Mouse (Mus musculus): Measurements from ENCODE around the gene Tjp3.

Gene Tjp3

DNA sequence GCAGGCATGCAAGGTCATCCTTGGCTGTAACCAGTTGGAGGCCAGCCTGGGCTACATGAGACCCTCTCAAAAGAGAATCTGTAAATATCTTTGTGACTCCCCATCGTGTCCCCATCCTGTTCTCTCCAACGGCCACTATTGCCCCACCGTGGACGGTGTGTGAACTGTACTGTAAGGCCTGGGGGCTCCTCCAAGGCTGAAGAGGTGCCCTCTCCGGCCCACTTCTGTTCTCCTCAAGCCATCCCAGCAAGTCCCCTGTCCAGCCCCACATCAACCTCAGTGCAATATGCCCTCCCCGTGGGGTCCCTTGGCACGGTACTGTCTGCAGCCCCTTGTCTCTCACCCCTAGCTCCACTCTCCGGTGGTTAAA lies 27.9 kb upstream of the Tjp3 start:
- no peak for DNase-seq (ENCODE audit: low spot score)

DNA sequence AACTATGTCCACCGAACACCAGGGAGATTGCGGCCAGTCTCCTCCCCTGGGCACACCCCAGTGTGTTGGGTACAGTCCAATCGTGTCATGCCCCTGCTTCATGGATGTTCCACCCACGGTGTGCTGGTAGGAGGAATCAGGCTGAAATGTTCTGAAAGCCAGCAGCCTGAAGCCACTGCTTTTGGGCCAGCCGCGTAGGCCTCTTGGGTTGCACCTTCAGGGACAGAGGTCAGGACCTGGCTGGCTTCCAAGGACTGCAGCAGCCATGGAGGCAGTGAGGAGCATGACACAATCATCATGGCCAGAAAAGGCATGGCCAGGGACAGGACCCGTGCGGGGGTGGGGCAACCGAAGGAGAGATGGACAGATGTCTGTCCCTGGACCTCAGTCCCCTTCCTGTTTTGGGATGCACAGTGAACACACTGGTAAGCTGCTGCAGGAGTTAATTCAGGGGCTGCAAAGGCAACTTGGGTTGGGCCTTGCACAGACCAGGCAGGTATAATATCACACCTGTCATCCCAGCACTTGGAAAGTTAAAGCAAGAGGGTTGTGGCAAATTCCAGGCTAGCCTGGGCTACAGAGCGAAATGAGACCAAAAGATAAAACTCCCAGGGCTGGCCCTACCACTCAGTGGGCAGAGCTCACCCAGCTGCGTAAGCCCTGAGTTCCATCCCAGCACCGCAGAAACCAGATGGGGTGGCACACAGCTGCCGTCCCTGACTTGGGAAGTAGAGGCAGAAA lies 27.4 kb upstream of the Tjp3 start:
- DNase-seq (ENCODE audit: low spot score) = no peak

DNA sequence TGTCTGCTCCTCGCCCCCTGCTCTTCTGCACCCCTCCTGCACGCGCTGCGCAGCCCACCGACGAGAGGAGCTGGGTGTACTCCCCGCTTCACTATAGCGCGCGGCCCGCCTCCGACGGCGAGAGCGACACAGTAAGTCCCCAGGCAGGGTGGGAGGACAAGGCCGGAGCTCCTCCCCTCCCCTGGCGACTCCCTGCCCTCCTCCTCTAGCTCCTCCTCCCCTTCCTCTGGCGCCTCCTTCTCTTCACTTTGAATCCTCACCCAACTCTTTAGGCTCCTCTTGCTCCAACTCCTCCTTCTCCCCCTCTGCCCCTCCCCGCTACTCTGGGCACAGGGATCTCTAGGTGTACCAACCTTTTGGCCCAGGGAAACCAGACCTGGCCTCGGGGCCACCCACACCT lies 25.9 kb upstream of the Tjp3 start:
- no peak for DNase-seq (ENCODE audit: low spot score)

DNA sequence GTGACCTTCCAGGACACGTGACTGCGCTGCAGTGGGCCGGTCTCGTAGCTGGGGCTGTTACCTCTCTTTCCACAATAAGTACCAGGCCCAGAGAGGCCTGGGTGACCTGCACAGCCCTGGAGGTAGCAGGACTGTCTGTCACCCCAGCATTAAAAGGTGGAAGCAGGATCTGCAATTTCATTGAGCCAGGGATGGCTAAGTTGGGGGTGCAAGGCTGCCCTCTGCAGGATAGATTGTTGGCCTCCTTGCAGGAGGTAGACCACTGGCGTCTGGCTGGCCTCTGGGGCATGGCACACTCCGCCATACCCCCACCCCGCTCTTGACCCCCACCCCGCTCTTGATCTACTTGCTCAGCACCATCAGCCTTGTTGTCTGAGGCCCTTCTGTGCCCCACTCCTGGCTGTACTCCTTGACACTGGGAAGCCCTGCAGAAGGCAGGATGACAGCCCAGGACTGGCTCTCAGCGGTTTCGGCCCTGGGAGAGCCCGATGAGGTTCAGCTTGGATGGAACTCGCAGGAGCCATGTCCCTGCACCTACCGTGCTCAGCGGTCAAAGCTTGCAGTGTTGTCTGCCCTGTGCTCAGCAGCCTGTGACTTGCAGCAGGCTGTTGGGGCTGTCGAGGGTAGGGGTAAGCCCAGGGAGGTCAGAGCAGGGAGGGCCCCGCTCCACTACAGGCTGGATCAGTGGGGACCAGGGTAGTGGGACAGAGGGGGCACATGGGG lies 25.1 kb upstream of the Tjp3 start:
- DNase-seq (ENCODE audit: low spot score) = no peak

DNA sequence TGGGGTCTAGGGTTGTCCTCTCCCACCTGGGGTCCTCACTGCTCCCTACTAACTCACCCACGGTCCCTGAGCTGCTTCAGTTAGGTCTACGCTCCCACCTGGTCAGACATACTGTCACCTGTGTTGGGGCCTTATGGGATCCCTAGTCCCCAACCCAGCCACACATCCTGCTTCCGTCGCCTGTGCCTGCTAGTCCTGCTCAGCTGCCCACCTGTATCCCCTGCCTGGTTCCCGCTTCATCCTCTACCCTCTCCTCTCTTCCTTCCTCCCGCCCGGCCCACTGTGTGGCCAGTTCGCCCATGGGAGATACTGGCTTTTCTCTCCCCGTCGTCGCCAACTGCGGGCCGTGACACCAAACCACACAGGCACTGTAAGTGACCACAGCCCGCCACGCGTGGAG lies 24.2 kb upstream of the Tjp3 start:
- DNase-seq (ENCODE audit: low spot score) = no peak

DNA sequence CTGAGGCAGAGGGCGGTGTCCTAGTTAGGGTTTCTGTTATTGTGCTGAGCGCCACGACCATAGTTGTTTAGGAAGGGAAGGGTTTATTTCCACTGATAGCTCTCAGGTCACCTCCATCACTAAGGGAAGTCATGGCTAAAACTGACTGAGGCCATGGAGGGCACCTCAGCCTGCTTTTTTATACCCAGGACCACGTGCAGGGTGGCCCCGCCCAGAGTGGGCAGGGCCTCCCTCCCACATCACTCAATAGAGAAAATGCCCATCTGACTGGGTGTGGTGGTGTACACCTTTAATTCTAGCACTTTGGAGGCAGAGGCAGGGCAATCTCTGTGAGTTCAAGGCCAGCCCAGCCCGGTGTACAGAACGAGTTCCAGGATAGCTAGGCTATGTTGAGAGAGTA lies 22.8 kb upstream of the Tjp3 start:
- DNase-seq (ENCODE audit: low spot score) = no peak

DNA sequence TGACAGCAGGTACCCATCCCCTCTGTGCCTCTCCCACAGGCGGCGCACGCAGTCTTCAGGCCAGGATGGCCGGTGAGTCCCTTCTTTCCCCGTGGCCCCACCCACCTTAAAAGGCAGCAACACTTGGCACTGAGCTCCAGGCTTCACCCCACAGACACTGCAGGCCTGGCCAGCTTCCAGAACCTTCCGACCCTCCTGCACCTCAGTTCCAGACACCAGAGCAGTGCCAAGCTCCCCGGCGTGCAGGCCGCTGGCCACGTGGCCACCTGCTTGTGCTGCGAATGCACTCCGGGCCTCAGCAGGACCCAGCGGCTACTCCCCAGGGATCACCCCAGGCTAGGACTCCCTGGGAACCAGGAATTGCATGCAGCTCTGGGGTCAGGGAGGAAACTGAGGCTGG lies 22.2 kb upstream of the Tjp3 start:
- DNase-seq (ENCODE audit: low spot score) = no peak

DNA sequence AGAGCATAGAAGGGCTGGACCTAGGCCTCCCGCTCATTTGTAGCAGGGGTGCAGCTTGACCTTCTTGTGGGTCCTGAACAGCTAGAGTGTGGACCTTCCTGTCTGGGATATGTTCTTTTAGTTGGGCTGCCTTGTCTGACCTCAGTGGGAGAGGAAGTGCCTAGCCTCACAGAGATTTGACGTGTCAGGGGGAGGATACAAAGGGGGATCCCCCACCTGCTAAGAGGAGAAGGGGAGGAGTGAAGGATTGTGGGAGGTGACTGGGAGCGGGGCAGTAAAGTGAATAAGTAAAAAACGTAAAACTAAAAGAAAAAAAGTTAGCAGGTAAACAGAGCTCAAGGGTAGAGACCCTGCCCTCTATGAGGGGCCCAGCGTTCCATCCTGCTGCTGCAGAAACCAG lies 18.2 kb upstream of the Tjp3 start:
- DNase-seq (ENCODE audit: low spot score) = no peak

DNA sequence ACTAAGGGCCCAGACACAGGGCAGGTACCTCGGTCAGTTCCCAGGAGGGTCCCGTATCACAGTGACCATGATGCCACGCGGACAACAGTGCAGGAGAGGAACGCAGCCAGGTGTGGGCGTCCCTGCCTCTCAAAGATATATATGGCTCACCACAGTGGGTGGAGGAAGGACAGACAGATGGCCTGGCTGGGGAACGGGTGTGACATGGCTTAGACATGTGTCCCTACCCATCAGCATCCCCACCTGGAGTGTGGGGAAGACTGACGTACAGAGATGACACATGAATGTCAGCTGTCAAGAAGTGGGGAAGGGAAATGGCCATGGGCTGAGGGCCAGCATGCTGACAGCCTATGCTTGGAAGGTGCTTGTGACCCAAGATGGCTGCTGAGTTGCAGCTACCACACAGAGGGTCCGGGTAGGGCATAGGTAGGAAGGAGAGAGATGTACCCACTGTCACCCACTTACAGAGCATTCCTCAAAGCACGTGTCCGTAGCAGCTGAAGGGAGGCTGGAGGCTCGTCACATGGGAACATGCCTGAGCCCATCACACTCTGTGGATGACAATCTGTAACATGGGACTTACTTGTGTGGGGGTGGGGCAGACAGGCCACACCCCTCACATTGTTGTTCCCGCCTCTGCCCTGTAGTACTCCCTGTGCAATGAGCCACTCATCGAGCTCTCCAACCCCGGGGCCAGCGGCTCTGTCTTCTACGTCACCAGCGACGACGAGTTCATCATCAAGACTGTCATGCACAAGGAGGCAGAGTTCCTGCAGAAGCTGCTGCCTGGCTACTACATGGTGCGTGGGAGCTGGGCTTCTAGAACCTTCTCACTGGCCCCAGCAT lies 15.7 kb upstream of the Tjp3 start:
- no peak for DNase-seq (ENCODE audit: low spot score)

DNA sequence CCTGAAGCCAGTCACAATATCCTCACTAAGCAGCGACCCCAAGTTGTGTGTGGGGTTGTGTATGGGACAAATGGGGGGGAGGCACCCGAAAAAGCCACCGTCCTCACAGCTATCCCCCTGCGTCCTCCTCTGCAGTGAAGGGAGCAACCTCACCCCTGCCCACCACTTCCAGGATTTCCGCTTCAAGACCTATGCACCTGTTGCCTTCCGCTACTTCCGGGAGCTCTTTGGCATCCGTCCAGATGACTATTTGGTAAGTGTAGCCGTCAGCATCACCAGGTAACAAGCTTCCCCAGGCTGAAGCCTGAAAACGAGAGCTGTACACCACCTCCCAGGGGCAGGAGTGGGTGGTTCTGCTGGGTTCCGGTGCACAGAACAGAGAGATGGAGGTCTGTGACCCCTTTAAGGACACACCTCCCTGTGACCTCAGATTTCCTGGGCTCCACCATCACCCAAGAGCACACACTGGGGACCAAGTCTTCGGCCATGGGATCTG lies 14.8 kb upstream of the Tjp3 start:
- DNase-seq (ENCODE audit: low spot score) = no peak

DNA sequence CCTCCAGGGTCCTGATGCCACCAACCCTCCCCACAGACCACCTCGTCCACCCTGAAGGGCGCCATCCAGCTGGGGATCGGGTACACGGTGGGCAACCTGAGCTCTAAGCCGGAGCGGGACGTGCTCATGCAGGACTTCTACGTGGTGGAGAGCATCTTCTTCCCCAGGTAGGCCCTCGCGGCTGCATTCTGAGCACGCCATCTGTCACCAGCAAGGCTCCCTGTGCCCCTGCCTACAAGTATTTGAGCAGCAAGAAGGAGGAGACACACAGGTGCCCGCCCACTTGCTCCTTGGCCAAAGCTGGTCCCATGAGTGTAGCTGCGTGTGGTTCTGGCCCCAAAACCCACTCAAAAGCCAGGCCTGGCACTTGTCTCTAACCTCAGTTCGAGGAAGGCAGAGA lies 14.3 kb upstream of the Tjp3 start:
- no peak for DNase-seq (ENCODE audit: low spot score)

DNA sequence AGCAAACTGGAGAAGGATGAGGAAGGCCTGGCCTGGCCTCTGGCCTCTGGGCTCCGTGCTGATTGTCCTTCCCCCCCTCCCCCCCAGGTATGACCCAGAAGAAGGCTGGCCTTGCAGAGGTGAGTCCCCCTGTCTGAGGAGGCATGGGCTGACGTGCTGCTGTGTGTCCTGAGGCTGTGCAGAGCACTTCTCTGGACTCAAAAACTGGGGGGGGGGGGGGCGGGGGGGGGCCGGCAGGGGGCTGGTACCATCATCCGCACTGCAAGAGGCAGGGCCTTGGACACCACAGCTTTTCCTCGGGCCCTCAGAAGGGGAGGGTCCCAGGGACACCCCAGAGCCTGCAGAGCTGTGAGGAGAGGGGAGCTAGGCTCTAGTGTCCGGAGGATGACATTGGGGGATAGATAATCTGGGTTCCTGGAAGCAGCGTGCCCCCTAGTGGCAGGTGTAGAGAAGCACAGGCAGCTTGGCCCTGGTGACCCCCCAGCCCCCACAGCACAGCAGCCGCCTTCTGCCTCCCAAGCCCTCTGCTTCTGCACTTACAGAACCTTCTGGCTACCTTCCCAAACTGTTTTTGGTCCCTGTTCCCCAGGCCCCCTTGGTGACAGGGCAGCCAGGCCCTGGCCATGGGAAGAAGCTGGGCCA lies 13.3 kb upstream of the Tjp3 start:
- no peak for DNase-seq (ENCODE audit: low spot score)

DNA sequence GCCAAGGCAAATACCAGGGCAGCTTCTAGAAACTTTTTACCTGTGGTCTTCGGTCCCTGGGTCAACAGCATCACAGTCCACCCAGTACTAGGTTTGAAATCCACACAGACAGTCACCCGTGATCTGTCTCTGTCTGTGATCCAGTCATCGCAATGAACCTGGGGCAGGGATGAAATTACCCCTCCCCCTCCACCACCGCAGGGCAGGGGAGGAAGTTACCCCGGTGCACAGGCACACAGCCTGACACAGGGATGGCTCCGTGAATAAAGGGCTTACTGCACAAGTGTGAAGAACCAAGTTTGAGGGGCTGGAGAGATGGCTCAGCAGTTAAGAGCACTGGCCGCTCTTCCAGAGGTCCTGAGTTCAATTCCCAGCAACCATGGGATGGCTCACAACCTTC lies 12.4 kb upstream of the Tjp3 start:
- DNase-seq (ENCODE audit: low spot score) = no peak

DNA sequence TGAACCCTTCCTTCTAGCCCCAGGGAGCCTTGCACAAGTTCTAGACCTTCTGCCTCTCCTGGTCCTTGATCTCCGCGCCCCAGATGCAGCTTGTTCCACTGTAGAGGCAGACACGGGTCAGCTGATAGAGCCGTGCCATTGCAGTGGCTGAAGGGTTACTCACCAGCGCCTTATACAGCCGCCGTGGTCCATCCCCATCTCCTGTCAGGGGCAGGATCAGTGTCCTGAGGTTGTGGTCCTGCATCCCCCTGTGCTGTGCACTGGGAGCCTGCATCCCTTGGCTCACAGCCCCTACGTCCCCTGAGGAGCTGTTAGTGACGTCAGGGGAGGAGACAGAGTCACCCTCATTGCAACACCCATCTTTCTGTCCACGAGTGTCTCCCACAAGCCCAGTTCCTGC lies 11.9 kb upstream of the Tjp3 start:
- DNase-seq (ENCODE audit: low spot score) = no peak

DNA sequence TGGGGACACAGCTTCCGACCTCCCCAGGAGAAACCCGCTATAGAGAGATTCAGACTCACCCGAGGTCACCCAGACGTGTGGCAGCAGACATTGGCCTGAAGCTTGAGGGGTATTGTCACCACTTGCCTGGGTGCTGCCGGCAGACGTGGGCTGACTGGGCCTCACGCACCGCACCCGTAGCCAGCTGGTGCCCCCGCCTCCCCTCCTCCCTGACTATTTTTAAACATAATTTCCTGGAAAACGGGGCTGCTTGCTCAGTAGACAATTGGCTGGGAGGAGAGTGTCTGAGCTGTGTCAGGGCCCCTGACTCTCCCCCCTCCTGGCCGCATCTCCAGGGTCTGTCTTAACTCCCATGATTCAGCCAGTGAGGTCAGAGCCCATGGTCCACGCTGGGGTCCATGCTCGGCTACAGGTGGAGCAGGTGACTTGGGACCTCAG lies 11.4 kb upstream of the Tjp3 start:
- DNase-seq (ENCODE audit: low spot score) = no peak

DNA sequence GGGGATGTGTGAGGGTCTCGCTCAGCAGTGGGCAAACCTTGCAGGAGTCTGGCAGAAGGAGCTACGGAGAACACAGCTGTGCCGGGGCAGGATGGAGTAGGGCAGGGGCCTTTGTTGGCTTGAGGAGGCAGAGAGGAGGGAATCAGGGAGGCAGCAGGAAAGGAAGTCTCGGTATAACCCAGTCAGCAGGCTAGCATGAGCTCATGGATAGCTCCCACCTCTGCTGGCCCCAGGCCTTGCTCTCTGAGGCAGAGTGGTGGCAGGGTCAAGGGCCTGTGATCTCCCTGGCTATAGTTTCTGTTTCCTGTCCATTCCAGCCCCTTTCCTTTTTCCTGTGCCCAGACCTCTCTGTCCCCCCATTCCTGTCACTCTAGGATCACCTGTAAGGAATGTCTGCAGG lies 10.9 kb upstream of the Tjp3 start:
- DNase-seq (ENCODE audit: low spot score) = no peak

DNA sequence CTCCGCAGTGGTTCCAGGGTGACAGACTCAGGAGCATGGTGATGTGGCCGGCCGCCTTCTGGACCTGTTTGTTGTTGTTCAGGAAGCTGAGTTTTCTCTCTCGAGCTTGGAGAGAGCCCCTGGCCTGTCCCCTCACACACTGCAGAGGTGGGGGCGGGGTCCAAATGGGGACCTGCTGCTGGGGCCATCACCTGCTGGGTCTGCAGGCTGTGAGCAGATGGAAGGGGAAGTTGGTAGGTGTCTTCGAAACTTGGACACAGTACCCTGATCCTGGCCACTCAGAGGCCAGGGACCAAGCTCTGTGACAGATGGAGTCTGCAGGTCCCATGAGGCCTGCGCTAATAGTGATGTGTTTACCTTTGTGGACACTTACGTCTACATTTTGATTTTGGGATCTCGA lies 9.9 kb upstream of the Tjp3 start:
- DNase-seq (ENCODE audit: low spot score) = no peak

DNA sequence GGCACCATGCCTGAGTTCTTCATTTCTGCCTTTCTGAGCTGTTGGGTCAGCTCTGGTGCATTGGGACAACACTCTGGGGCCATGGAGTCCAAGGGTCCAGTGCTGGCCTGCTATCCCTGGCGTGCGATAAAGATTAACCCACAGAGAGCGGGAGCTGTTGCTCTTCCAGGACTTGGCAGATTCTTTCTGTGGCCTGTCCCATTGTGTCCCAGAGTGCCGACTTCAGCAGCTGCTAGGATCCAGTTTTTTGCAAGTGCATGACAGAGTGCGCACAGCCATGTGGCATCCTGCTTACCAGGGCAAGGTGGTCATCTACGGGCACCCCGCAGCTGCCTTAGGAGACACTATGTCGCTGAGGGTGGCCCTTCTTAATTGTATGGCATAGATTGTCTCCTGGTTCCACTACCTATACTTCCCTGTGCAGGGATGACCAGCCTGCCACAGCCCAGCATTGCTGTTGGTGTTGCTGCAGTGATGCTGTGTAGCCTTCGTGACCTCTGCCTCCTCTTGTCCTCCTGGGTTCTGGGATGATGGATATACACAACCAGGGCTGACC lies 9.0 kb upstream of the Tjp3 start:
- DNase-seq (ENCODE audit: low spot score) = no peak

DNA sequence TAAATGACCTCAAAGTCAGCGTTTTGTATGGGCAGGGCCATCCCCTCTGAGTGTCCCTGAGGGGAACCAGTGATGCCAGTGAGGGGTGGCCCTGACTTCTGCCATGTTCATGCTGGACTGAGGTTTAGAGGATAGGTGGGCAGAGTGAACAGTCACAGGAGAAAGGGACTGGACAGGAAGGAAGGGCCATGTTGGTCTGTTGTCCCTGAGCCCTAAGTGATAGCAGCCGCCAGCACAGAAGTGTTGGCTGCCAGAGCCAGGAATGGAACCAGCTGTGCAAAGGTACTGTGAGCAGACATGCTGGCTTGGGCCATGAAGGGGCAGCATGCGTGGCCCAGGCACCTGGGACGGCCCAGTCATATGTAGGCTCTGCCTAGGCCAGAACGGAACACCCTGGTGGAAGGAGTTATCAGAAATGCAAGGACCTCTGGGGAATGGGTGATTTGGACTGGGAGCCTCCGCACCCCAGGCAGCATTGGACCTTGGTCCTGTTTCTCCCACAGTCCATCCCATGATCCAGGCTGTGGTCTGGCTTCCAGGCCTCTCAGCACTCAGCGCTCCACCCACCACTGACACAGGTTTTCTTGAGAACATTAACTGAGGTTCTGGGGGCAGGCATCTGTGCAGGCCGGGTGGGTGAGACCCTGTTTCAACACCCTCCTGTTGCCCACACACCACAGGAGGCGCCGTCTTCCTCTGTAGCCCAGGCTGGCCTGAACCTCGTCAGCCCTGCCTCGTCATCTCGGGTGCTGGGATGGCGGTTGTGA lies 8.4 kb upstream of the Tjp3 start:
- no peak for DNase-seq (ENCODE audit: low spot score)

DNA sequence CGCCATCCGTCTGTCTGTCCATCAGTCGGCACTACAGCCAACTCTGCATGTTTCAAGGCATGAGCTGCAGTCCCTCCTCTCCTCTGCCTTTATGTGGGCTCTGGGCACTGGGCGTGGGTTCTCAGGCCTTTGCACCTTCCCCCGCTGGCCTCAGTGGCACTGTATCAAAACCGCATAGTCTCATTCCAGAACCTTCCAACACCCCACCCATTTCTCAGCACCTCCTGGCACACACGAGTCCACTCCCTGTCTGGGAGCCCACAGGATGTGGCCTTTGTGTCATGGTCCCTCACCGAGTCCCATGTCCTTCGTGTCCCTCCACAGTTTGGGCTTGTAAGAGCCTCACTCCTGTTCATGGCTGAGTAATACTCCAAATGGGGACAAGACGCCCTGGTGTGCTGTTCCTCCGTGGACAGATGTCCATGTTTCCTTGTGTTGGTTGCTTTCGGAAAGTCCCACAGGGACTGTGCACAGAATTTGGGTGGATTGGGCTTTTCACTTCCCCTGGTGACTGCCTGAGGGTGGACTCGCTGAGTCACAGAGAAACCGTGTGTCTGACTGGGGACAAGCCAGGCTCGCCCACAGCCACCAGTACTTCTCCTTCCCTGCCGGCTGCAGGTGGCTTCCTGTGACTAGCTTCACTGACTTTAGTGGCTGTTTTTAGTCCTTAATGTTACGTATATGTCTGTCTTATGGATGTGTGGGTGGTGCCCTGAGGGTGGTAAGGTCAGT lies 7.2 kb upstream of the Tjp3 start:
- DNase-seq (ENCODE audit: low spot score) = no peak

DNA sequence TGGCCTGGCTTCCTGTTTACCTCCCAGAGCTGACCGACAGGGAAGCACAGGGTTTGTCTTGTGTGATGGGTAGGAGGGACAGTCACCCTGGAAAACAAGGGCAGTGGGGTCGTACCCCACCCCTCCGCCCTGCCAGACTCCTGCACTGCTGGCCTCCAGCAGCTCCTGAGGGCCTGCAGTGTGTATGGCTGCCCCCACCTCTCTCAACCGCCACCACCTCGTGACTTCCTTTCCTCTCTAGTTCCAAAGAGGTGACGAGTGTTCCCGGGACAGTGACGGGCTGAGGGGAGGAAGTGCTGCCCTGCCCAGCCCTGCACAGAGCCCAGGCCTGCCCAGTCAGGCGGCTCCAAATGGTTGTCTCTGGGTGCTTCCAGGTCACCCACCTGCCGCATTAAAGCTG lies 6.5 kb upstream of the Tjp3 start:
- no peak for DNase-seq (ENCODE audit: low spot score)
